Mouse (Mus musculus) left cerebral cortex, postnatal 10 days (tissue): ENCODE data around the gene B3galnt1. TPM values are rescaled to one million over a fixed set of nuclear protein-coding genes. Genes with fewer than 3 reads are reported as not detected.

ENCODE experiments used
- DNase-seq, 2 experiments: peaks; one replicate each; pipeline ENCODE4 v3.0.0; 2021 to 2022; ENCODE audit warnings: low spot score in 2 of 2, mixed read lengths in 1 of 2; ENCODE audit errors: extremely low spot score in 1 of 2
- intact Hi-C: fragments of 180-260 bp; cut with DNase I; formaldehyde crosslinking; loops from one replicate; pipeline ENCODE4 v1.15.1; 2025
- total RNA-seq, 2 experiments: library from RNA; stranded (reverse); gene quantifications; 2 replicates each; pipeline ENCODE4 v1.2.3; 2021

Gene B3galnt1
- total RNA-seq, result 10 to 100 TPM; 64.9 to 67.7 TPM

DNA sequence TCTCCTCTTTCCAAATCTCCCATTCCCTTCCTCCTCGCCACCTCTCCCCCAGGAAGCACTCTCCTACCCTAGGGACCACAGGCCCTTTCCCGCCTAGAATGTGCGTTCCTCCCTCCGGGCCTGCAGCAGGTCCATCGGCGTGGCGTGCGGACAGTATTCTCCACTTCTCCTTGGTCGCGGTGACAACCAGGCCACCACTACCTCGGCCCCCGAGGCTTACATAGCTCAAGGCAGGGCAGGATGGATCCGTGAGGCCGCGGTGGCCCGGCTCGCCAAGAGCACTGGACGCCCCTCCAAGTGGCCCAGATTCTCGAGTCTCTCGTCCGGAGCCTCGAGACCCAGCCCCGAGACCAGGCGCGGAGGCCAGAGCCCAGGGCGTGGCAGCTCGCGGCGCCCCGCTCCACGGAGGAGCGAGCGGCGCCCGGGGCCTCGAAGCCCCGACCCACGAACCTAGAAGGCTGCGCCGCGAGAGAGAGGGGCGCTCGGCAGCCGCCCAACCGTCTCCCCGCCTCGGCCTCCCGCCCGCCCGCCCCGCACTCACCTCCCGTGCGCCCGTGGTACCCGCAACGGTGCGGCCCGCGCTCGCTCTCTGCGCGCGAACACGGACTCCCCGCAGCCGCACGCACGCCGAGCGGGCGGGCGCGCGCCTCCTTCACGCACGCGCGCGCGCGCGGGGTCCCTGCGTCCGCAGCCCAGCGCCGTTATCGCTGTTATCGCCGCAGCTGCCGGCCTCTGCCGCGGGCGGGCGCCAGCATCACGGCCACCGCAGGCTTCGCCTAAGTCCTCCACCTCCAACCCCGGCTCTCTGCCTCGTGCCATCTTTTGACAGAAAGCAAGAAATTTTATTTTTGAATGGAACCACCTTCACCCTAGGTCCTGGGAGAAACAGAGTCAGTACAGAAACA lies at the start of gene B3galnt1:
Gene B3galnt1, minus strand, starts transcription at position 700 of the 905 bp plus-strand sequence.
- intact Hi-C loops, result loop anchor here (10.0 kb wide), 1 partner anchor 104 kb away; no protein-coding TSS in a partner anchor
- peak; percentile 48 to 82 for DNase-seq

DNA sequence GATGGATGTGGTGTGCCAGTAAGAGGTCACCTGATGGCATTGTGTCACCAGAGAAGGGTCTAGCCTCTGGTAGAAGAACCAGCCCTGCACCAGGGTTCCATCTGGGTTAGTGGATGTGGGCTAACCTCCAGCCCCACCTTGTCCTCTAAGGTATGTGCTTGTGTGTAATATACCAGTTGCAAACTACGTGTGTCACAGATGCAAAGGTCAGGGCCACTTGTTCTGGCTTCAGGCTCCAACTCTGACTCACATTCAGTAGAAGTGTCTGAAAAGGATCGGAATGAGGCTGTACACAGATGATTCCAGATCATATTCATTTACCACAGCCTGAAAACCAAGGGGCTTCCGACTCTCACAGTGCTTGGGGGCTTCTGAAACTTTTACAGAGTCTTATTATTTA lies 35.8 kb upstream of the B3galnt1 start:
- no peak for DNase-seq
- intact Hi-C loops, result no loop called here

DNA sequence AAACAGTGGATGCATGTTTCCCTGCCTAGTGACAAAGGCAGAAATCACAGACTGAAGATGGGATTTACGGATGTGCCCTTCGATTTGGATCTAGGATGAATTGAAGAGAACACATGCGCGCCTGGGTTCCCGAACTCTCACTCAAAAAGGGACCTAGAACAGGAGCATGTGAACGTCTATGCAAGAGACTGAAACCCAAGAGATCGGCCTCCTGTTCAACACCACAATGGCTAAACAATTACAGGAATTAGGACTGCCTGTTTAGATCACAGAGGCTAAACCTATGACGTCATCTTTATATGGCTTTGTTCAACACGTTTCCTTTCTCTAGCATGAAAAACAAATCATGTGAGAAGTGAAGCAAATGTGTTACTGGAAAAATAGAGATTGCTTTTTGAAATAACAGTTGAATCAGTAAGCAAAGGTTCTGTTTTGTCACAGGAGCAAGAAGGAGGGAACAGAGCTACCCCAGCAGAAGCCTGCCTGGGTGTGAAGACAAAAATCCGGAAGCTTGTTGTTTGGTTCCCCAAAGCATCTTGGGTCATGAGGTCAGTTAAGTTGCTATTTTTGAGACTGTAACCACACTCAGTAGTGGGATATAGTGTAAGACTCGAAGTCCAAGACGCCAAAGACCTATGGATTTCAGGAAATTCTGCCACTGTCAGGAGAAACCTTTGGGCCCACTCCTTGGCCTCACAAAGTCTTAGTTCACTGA lies 35.1 kb upstream of the B3galnt1 start:
- DNase-seq, result no peak
- intact Hi-C loops, result no loop called here

DNA sequence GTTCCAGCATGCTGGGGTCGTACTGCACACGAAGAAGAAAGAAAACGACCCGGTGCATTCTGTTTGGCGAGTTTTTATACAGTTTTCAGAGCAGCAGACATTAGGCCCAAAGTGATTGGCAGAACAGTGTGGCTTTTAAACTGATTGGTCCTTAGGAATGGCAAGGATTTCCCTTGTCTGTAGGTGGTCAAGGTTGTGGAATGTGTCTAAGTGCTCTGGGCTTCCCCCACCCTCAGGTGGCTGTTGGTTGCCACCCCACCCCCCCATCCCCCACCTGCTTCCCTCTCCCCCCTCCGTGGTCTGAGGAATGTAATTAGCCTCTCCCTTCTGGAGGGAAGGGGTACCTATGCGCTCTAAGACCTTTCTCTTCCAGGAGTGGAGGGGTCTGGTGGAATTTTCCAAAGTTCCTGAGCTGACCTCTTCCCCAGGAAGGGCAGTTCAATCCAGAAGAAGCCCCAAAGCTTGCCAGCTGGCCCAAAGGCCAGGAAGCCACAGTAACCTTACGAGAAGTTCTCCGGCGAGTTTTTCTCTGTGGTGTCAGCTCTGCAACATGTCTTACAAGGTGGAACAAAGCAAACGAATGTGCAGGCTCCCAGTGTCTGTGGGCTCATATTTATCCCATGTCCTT lies 28.3 kb upstream of the B3galnt1 start:
- intact Hi-C loops, result no loop called here
- no peak for DNase-seq

DNA sequence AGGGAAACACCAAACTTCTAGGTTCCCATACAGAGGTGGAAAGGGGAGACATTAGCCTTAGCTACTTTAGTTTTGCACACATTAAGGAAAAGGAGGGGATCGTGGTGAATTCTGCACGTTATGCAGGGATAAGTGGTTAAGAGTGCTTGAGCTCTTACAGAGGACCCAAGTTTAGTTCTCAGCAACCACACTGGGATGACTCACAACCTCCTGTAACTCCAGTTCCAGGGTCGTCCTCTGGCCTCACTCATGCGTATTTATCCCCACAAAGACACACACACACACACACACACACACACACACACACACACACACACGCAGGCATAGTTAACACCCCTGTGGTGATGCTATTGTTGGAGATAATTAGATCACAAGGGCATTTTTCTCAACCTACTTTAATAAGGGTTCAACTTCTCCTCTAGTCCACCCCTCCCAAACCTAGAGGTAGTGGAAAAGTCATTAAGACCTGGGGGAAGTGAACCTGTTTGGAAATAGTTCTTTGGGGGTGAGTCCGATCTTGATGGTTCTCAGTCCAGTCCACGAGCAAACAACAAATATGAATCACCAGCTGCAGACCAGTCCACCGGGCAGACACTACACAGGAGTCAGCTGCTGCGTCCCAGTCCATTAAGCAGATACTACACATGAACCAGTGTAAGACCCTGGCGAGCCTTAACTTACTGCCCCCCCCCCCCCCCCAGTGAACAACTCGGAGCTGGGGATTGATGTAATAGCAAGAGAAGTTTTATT lies 27.6 kb upstream of the B3galnt1 start:
- intact Hi-C loops, result no loop called here
- no peak for DNase-seq

DNA sequence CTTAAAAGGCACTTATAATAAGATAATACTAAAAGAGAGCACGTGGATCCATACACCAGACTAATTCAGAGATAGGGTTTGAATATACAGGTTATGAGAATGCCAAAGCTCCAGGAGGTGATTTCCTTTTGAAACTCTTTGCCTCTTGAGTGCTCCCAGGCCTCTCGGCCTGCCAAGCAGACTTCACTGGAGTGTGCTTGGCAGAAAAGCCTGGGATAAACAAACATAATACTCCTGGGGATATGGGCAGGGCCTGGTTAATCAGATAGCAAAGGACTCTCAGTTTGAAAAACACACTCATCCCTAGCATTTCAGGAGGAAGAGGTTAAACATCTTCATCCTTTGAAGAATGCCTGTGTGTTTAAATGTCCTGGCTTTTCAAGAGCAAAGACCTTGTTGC lies 25.4 kb upstream of the B3galnt1 start:
- intact Hi-C loops, result no loop called here

DNA sequence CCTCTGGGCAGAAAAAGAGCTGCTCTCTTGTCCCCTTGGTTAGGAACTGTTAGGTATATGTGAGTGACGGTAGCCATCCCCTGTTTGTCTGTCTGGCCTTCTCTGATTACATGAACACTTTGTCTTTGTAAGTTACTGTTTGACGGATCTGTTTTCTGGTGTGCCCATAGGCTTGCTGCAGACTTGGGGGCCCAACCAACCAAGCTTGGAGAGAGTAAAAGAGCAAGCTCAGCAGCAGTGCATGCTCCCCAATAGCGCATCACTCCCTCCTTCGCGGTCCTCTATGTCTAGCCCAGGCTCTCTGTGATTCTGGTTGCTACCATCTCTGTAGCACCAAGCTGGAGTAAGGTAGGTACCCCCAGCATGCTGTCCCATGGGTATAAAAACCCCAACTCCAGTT lies 9.1 kb upstream of the B3galnt1 start:
- DNase-seq, result no peak
- intact Hi-C loops, result loop anchor here (10.0 kb wide), 1 partner anchor 97 kb away; no protein-coding TSS in a partner anchor

More for the DNA sequence above, 25.4 kb upstream of the B3galnt1 start:
- no peak for DNase-seq

DNA sequence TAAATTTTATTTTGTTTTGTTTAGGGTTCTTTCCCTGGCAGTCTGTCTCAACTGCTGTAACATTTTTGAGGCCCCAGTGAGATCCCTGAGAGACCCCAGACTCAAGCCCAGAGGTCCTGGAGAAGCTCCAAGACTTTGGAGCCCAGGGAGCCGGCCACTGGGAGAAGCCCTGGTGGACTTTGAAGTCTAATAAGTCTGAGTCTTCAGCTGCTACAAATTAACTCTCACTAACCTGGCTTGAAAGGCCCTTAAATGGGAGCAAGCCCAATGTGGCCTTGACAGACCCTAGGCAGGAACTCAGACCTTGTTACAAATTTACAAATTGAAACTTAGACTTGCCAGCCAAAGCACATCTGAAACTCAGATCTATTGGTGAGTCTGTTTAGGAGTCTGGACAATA lies 8.7 kb upstream of the B3galnt1 start:
- no peak for DNase-seq
- intact Hi-C loops, result loop anchor here (10.0 kb wide), 1 partner anchor 97 kb away; no protein-coding TSS in a partner anchor

DNA sequence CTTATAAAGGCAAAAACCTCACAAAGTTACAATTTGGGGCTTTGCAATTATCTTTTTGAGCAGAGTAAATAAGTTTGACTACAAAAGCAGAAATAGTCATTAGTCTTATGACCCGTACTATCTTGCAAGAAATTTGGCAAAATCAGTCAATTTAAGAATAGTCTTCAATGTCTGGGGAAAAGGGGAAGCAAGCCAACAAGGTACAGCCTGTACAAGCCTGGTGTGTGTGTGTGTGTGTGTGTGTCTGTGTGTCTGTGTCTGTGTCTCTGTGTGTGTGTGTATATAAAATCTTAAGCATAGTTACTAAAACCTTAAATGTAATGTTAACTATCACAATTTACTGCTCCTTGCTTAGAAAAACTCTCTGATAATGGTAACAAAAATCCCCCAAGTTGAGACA lies 8.2 kb upstream of the B3galnt1 start:
- no peak for DNase-seq
- intact Hi-C loops, result loop anchor here (10.0 kb wide), 1 partner anchor 98 kb away; no protein-coding TSS in a partner anchor

DNA sequence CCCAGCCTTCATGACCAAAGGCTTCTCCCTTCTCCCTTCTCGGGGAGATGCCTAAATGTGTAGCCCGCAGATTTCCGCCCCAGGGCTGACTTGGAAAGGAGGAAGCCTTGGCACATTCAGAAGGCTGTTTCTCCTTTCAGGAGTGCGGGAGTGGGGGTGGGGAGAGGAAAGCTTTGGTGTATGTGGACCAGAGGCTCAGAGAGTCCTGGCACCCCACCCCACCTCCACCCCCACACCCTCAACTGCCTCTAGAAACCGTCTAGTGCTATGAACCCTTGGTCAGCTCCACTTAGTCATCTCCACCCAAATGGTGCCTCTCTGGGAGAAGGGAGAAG lies 373 bp upstream of the B3galnt1 start:
- intact Hi-C loops, result loop anchor here (10.0 kb wide), 1 partner anchor 104 kb away; no protein-coding TSS in a partner anchor
- peak; percentile 12 to 41 for DNase-seq

DNA sequence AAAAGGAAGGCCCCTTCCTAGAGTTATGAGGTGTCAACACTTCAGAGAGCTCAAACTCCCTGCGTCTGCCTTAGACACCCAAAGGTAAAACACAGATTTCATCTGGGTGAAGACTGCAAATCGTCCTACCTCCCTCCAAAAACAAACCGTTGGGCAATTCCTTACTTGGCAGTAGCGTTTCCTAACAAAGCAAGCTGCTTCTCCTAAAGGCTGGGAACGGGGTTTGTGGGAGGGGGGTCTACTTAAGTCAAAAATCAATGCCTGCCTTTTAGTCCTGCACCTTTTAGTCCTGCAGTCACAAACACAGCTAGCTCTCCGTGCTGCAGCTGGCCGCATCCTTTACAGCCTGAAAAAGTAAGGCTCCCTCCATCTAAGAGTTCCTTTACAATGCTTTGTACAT lies 944 bp downstream of the B3galnt1 start:
- DNase-seq, result no peak
- intact Hi-C loops, result loop anchor here (10.0 kb wide), 1 partner anchor 103 kb away; no protein-coding TSS in a partner anchor

DNA sequence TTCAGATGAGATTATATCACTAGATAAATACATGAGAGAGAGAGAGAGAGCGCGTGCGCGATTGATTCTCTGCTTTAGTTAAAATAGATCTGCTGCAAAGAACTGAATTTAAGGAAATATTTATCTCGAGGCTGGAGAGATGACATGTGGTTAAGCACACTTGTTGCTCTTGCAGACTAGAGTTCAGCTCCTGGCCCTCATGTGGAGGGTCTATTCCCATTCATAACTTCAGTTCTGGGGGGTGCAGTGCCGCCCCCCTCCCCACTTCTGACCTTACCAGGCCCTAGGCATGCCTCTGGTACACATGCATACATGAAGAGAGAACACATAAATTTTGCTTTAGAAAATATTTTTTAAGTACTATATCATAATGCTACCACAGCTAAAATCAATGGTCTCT lies 1.5 kb downstream of the B3galnt1 start:
- intact Hi-C loops, result loop anchor here (10.0 kb wide), 1 partner anchor 102 kb away; no protein-coding TSS in a partner anchor
- no peak for DNase-seq

DNA sequence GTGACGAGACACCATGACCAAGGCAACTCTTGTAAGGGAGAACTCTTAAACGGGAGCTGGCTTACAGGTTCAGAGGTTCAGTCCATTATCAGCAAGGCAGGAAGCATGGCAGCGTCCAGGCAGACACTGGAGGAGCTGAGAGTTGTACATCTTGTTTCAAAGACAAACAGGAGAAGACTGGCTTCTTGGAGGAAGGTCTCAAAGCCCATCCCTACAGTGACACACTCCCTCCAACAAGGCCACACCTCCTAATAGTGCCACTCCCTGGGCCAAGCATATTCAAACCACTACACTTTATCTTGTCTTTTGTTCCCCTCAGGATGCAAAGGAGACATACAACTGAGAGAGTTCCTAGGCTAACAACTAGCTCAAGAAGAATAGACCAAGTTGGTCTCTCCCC lies 2.6 kb downstream of the B3galnt1 start:
- DNase-seq, result no peak
- intact Hi-C loops, result loop anchor here (10.0 kb wide), 1 partner anchor 101 kb away; no protein-coding TSS in a partner anchor

DNA sequence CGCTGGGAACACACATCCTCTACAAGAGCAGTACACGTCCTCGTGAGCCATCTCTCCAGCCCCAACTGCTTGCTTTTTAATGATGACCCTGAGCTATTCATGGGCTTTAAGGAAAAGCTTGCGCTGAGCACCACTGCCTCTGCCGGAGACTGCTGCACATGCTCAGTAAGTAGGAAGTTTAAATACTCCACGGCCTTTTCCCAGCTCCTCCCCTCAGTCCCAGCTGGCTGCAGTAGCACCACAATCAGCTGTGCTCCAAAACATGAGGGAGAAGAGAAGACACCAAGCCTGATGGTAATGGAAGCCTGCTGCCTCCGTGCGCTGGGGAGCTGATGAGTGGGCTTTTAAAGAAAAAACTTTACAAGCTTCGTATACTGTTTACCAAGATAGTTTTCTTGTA lies 4.7 kb downstream of the B3galnt1 start:
- no peak for DNase-seq
- intact Hi-C loops, result loop anchor here (10.0 kb wide), 1 partner anchor 99 kb away; no protein-coding TSS in a partner anchor

DNA sequence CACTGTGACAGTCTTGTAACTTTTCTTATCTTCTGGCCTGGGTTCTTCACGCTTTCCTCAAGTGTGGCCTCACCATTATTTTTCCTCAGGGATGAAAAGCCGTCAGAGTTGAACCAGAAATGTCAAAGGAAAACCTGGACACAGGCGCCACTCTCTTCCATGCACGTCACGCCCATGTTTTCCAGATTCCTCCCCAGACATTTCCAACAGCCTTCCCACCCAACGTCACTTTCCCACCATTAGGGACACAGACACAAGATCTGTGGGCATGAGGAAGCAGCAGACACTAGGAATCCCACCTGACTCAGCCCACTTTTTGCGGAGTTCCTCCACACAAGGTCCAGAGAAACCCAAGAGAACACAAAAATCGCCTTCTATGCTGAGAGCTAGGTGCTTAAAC lies 5.3 kb downstream of the B3galnt1 start:
- no peak for DNase-seq
- intact Hi-C loops, result loop anchor here (10.0 kb wide), 1 partner anchor 99 kb away; no protein-coding TSS in a partner anchor

DNA sequence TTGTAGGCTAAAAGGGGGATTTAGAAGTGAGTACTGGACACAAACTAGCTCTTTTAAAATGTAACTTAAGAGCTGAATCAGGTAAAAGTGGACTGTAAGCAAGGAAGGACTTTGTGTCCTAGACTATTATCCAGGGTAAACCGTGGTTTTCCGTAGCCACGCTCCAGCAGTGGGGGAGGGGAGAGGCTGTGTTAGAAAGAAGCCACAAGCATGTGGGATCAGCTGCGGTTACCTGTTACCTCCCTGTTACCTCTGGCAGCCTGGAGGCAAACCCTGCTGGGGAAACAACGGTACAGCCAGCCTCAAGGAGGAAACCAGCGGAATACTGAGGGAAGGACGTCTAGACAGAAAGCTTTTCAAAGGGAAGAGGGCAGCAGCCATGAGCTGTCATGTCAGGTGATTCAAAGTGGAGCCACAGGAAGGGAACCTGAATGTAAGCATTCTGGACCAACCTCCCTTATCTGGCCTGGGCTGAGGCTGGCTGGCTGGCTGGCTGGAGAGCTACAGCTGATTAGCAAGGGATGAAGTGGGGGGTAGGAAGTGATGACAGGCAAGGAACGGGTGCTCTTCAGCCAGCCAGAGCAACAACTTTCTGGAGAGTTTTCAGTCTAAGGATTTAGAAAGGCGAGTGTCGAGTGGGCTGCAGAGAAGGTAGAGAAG lies 10.5 kb downstream of the B3galnt1 start:
- no peak for DNase-seq
- intact Hi-C loops, result no loop called here

DNA sequence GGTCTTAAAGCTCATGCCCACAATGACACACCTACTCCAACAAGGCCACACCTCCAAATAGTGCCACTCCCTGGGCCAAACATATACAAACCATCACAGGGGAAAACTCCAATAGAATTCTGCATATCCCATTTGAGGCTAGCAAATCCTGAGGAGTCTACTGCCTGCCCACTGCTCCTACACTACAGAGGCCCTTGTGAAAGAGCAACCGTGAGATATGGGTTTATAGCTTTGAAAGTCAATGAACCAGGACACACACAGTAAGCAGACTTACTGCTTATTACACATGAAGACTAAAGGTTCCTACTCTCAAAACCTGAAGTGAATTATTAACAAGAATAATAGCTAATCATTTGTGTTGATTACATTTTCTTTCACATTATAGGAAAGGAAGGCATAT lies 15.0 kb downstream of the B3galnt1 start:
- DNase-seq, result no peak
- intact Hi-C loops, result no loop called here

DNA sequence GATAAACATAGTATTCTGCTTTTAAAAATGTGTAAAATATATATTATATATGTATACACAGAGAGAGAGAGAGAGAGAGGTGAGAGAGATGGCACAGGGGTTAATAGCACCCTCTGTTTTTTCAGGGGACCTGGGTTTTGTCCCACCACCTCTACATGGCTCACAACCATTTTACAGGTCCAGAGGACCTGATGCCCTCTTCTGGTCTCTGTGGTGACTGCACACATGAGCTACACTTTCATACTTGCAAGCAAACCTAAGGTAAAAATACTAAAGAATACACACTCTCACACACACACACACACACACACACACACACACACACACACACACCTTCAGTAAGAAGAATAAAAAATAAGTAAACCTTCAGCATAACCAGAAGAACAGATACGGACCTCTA lies 20.0 kb downstream of the B3galnt1 start:
- intact Hi-C loops, result no loop called here
- DNase-seq, result no peak
